Mouse (Mus musculus) spleen, postnatal 36 days (tissue): ENCODE measurements around the gene Aldh8a1.
A peak's percentile ranks its signal among the peaks of the same experiment; 100 is the strongest.
"Not testable (repeated sequence)": the region's sequence is repeated elsewhere in the genome, so short reads cannot be mapped to it uniquely, and the experiment has no call there.

Experiments used
- DNase-seq, 2 experiments: peaks; one replicate each; pipeline ENCODE4 v3.0.0; 2022; ENCODE audit warnings: low spot score in 2 of 2, mixed read lengths in 1 of 2

Aldh8a1 gene

DNA sequence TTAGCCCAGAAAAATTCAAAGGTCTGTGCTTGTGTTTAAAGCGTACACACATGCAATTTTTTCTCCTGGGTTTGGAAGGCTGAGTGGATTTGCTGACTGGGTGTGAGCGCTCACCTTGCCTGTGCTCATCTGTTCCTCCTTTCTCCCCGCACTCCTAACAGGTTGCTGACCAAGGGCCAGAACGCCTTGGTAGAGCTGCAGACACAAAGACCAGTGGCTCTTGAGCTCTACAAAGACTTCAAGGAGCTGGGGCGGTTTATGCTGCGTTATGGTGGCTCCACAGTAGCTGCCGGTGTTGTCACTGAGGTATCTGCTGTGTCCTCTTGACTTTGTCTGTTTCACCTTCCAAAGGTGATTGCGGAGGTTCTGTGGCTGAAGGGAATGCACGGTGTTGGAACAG lies 9.6 kb upstream of the Aldh8a1 start:
- DNase-seq: no peak

DNA sequence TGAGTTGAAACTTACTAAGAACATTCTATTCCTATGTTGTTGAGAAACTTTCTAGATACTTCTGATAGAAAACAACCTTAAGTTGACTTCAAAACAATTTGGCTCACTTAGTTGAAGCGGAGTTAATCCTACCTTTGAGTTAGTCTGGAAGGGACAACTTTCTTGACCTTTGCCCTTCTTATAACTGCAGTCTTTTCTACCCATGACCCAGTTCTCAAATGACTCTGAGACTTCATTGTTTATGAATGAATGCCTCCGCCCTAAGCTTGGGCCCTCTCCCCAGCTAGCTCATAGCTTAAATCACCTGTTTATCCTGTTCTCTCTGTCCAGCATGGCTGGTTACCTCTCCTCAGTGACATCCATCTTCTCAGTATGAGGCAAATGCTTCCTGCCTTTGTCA lies 7.5 kb upstream of the Aldh8a1 start:
- DNase-seq: no peak

DNA sequence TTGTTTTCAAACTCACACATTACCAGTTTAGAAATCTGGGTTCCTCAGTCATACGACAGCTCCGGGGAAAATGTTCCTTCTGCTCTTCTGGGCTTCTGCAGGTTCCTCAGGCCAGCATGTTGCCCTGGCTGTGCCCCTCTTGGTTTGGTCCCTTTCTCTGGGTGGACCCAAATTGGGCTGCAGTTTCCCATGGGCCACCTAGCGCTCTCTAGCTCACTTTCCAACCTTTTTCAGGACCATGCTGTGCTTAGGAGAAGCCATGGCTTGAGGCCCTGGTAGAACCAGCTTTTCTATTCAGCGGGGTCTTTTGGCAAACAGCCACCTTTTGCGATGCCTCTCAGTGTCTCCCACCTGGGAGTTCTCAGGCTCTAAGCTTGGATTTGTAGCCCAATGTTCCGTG lies 4.8 kb upstream of the Aldh8a1 start:
- DNase-seq: no peak

DNA sequence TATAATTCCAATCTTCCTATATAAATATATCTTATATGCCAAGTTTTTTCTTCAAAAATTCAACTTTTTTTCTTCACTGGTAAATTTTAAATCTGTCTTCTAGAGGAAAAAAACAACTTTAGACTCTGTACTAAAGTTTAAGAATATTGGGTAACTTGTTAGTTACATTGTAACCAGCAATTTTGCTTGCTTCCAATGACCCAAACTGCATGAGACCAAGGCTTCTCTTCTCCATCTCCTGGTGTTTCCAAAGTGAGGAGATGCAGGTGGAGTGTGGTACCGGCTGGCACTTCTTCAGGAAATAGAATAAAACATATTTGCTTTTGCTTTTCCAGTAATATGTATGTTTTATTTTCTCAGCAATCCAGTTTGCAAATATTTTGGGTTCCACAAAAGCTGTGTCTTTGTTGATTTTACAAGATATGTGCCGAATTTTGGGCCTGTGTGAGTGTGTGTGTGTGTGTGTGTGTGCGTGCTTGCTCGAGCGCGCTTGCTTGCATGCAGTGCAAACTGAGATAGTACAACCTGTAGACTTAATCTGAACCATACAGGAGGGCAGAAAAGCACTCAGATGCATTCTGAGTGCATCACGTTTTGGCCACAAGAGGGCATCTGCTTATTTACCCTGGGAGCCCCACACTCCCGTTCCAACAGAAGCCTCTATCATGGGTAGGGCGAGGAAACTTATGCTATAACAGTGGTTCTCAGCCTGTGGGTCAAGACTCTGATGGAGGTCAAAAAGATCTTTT lies 1.3 kb downstream of the Aldh8a1 start:
- DNase-seq: peak in 1 of 2 experiments; percentile 25

DNA sequence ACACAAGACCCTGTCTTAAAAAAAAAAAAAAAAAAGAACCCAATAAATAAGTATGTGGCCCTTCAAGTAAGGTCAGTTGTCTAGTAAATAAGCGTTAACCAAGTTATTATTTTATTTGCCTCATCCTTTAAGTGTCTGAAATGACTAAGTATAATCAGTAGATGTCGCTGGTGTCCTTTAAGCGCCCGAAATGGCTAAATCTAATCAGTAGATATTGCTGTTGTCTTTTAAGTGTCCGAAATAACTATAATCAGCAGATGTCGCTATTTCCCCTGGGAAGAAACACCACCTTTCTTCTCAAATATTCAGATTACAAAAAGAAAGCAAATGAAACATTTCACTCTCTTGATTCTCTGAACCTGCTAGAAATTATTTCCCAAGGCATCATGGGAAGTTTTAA lies 5.8 kb downstream of the Aldh8a1 start:
- peak; percentile 36 to 60 for DNase-seq

DNA sequence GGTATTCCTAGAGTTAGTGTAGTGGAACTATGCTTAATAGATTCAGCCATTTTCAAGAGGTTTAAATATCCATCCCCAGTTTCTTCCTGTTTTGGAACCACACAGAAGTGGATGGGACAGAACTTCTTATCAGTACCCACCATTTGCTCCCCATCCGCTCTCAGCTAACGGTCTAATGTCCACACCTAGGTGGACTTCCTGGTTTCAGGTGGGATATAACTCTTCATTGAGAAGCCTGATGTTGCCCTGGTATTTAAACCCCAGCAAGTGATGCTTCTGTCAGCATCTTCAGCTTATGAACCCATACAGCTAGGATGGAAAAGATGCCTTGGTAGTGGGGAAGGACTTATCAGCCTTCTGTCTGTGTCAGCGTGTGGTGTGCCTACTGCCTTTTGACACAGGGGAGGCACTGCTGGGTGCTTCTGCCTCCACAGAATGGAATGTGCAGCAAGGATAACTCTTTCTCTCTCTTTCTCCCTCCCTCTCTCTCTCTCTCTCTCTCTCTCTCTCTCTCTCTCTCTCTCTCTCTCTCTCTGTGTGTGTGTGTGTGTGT lies 8.1 kb downstream of the Aldh8a1 start:
- DNase-seq: no peak

DNA sequence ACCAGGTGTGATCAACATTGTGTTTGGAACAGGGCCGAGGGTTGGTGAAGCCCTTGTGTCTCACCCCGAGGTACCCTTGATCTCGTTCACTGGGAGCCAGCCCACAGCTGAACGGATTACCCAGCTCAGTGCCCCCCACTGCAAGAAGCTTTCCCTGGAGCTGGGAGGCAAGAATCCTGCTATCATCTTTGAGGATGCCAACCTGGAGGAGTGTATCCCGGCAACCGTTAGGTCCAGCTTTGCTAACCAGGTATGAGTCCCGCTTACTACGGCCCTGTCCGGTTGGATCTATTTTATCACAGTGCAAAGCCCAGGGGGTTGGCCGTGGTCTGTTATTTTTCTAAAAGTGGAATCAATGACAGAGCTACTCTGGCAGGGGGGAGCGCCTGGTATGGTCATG lies 12.0 kb downstream of the Aldh8a1 start:
- no peak for DNase-seq

DNA sequence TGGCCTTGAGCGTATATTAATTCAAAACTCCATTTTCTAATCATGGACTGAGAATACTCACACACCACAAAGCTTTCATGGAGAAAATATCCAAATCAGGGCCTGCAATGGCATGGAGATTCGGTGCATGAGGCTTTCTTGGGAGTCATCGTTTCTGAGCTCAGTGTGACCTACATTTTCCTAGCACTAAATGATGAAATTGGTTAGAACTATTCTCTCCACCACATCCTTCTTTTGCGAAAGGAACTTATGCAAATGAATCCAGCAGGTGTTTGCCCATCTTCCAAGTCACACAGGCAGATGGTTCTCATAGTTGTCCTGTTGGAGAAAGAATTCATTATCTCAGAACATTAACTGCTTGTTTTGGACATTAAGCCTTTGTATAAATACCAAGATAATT lies 13.3 kb downstream of the Aldh8a1 start:
- no peak for DNase-seq

DNA sequence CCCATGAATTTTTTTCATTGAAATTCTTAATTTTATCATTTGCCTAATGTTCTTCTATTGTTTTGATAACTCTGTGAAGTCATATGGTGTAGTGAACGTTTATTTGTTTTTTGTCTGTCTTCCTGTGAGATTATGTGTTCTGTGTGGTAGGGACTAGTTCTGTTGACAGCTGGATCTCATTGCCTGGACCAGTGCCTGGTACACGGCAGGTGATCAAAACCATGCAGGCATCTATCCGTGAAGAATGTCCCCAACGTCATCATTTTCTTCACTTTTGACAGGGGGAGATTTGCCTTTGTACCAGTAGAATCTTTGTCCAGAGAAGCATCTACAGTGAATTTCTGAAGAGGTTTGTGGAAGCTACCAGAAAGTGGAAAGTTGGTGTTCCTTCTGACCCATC lies 14.2 kb downstream of the Aldh8a1 start:
- no peak for DNase-seq

DNA sequence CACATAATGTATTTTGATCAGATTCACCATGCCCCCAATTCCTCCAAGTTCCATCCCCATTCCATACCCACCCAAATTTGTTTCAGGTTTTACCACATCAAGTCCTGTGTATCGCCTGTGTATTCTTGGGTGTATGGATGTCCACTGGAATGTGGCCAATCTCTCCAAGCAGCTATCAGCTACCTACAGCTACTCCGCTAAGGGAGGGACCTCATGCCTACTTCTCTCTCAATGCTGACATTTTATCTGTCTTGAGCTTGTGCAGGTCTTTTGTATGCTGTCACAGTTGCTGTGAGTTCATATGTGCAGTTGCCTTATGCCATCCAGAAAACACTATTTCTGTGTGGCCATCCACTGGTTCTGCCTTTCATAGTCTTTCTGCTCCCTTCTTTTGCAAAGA lies 16.3 kb downstream of the Aldh8a1 start:
- DNase-seq: peak; percentile 22 to 48

DNA sequence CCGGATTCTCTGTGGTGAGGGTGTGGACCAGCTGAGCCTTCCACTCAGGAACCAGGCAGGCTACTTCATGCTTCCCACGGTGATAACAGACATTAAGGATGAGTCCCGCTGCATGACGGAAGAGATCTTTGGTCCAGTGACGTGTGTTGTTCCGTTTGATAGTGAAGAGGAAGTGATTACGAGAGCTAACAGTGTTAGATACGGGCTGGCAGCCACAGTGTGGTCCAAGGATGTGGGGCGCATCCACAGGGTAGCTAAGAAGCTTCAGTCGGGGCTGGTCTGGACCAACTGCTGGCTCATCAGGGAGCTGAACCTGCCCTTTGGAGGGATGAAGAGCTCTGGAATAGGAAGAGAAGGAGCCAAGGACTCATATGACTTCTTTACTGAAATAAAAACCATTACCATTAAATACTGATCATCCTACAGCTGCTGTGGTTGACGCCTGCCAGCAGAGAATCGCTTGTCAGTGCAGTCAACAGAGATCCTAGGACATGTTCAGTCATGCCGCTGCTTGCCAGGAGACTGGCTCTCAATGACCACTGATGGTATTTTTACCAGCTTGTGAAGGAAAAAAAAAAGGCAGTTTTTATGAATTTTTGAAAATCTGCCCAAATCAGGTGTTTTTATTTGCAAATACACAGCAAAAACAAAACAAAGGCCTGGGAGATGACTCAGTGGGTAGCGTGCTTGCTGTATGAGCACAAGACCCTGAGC lies 18.5 kb downstream of the Aldh8a1 start:
- no peak for DNase-seq

DNA sequence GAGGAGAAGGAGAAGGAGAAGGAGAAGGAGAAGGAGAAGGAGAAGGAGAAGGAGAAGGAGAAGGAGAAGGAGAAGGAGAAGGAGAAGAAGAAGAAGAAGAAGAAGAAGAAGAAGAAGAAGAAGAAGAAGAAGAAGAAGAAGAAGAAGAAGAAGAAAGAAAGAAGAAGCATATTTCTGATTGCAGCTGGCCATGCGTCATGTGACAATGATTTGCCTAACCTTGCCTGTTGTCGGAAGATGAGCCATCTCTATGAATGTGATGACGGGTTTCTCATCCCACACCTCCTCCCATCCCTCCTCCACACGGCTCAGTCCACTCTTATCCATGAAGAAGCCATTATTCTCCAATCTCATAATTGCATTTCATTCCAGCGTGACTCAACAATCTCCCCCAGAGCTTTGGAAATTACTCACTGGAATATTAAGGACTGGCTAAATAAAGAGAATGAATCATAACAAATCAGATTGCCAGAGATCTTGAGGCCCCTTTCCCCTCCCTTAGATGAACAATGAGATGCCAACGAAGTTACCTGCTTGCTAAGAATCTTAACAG lies 21.9 kb downstream of the Aldh8a1 start:
- DNase-seq: not testable (repeated sequence)

DNA sequence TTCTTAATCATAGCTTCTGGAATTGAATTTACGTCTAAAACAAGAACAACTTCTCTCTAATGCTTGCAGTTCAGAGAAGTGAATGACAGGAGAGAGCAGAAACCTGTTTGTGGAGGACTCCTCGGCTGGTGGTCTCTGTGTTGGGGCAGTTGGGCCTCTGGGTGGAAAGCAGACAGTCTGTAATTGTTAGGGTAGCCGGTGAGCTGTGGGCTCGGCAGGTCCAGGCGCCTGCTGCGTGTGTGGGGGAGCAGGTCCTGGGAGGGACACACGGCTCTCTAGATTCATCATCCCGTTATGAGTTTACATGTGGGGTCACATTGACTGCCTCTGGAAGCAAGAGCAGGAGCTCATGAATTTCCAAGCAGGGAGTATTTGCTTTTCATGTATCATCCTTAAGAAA lies 22.5 kb downstream of the Aldh8a1 start:
- no peak for DNase-seq

DNA sequence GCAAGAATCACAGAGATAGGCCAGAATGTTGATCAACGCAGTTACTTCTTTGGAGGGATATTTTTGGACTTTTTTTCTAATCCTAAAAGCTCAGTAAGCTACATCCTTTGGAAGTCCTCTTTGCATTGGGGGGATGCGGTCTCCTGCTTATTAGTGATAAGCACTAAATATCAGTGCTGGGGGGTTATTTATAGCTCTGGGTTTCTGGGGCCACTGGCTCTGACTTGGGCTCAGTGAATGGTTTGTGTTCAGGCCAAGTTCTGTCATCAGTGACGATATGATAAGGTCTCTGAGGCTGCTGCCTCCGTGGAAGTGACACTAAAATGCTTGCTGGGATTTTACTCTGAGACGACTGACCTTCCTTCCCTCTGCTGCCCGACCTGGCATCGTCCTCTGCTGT lies 22.9 kb downstream of the Aldh8a1 start:
- no peak for DNase-seq

DNA sequence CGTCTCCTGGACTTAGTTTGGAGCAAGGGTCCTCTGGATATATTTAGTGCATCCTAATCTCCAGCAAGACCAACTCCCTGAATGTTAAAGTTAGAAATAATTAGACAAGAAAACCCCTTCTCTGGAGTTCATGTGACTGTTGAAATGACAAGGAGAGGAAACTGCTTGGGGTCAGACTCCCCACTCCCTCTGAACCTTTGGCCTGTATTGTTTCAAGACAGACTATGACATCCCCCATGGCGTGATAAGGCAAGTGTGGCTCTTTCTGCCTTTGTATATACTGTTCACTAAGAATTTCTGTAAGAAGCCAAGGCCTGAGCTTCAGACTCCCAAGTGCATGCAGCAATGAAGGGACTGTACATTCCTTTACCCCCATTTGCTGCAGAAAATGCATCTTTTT lies 23.4 kb downstream of the Aldh8a1 start:
- DNase-seq: no peak

DNA sequence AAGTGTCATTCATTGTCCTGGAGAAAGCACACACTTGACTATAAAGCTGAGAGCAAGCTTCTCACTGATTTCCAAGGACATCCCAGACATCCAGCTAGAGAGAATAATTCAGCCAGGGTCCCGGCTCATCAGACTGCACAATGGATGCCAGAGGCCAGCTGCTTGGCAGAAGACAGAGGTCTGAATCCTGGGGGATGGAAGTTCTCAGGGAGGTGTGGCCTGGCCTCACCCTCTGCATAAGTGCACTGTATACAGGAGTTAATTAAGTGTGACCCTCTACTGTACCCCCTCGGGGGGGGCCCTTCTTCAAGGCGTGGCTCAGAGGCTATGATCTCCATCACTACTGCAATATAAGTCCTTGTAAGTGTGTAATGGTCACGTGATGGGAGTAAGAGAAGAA lies 24.2 kb downstream of the Aldh8a1 start:
- DNase-seq: no peak

DNA sequence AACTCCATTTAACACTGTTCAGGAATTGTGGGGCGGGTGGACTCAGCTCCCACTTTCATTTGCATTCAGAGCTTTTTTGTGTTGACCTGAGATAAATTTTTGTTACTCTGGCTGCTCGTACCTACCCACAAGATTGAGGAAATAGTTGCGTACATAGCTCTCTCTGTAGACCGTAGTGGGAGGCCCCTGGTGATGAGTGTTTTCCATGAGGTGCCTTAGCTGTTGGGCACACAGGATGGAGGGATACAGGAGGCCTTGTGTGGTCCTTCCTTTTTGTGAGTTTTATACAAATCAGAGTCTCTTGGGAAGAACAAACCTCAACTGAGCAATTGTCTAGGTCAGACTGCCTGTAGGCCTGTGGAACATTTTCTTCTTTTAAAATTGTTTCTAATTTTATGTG lies 27.7 kb downstream of the Aldh8a1 start:
- no peak for DNase-seq

DNA sequence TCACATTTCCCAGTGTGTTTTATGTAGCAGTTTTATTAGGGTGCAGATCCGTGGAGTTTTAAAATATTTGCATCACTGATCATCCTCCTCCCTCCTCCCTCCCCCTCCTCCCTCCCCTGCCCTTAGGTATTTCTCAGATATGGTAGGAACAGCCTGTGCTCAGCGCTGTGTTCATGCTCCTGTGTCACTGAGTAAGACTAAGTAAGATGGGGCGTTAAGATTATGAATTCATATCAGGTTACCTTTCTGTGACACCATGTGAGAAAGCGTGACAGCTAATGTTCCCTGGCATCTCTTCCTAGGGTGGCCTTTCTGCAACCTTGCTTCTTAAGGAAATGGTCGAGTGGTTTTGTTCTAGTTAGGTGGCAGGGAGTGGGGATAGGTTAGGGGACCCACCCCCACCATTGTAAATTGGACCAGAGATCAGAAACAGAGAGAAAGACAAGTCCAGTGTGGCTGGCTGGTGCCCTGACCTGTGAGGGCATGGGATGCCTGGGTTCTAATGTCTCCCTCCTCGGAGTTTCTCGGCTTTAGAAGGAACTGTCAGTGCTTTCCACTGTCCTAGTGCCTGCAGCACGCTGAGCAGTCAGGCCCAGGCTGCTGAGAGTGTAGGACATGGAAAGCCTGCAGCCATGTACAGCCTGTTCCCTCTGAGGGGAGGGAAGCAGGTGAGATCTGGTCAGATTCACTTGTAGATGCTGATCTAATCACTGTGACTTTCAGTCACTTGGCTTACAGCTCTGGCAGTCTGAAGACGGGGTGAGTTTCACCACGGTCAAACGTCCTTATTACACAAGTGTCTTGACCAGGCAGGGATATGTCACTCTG lies 28.8 kb downstream of the Aldh8a1 start:
- DNase-seq: no peak

DNA sequence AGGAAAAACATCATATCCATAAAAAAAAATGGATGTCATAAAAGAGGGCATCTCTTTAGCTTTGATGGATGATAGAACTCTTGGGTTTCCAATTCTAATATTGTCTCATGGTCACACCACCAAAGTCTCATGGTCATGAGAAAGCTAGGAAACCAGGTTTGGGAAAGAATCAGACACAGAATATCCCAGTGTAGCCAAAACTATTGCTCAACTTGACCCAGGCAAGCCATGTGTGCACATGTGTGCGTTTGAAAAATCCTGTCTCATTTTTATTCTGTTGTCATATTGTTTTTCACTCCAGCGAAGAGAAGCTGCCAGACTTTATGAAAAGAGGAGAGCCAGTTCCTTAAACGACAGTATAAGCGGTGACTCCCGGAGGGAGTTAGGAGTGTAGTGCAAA lies 33.6 kb downstream of the Aldh8a1 start:
- no peak for DNase-seq

DNA sequence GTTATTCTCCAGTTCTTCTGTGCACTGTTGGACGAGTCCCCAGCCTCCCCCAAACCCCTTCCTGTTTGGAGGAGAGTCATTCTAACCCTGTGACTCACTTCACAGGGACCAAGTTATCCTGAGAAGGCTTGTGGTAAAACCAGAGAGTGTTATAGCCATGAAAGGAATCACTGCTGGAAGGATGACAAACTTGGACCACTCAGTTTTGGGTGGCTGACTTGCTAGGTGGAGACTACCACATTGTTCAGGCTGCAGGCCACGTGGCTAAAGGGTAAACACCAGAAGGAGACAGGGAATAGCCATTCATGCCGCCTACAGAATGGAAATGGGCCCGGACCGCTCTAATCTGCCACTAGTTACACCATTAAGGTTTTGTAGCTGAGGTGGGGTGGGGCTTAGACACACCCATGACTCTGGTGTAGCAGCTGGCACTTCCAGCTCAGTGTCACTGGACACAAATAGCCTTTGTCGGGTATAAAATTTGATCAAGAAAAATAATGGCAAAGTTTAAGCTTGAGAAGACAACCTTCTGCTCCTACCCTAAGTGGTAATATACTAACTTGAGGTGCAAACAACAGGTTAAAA lies 34.6 kb downstream of the Aldh8a1 start:
- no peak for DNase-seq

DNA sequence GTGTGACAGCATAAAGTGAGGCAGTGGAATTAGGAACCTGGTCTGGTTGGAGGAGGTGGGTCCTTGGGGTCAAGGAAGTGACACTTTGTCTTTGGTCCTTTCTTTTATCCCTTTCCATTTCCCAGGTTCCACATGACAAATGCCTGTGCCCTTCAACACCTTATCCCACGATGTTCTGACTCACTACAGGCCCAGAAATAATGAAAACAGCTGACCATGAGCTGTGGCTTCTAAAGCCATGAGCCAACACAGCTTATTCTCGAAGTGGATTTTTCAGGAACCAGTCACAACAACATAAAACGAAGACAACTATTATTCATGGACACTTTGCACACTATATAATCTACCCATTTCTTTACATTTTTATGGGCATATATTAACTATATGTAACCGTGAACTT lies 37.9 kb downstream of the Aldh8a1 start:
- no peak for DNase-seq

DNA sequence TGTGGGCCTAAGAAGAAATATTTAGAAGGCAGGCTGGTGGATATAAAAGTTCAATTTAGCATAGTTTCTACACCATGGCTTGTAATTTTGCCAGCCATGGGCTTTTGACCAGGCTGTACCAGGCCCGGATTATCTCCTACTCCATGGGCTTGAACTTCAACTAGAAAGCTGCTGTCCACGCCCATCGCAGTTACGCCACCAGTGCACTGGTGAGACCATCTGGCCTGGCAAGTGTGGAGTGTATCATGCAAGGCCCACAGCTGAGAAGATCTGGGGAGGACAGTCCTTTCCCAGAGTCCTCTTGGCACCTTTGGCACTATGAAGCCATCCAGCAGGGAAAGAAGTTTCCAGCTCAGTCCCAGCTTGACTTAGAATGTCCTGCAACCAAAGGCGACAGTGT lies 39.1 kb downstream of the Aldh8a1 start:
- no peak for DNase-seq
